Mouse (Mus musculus) left cerebral cortex, postnatal 36 days (tissue): ENCODE results near the gene Btbd2. TPM values are rescaled to one million over a fixed set of nuclear protein-coding genes. Genes with fewer than 3 reads are reported as not detected.
A peak's percentile ranks its signal among the peaks of the same experiment; 100 is the strongest.

Experiments
- microRNA-seq: library from miRNA; unstranded; fragments of <30 nt; microRNA quantifications from one replicate; pipeline ENCODE4 v1.2.0, GENCODE M21; 2022
- total RNA-seq, 2 experiments: library from RNA; stranded (reverse); gene quantifications; 2 replicates each; pipeline ENCODE4 v1.2.3; 2021

Gene Btbd2
- total RNA-seq, 2 experiments from 2014 or later: 93.4 to 100 TPM

Small RNA genes lying within 50 kb of the gene (microRNA-seq; reads per million reads assigned to microRNA genes)
- 5.3 reads per million, percentile 18 among the genes with 10 or more reads in this experiment for gene Mir6912

Other genes with a start within 250 kb of the Btbd2 start
- 10 to 100 TPM; 26.0 to 28.3 TPM for gene Tcf3, start 223.4 kb downstream of the Btbd2 start, total RNA-seq
- gene Onecut3, start 162.2 kb downstream of the Btbd2 start, total RNA-seq: not detected
- gene Atp8b3, start 117.9 kb downstream of the Btbd2 start, total RNA-seq: under 1 TPM; 0.20 to 0.27 TPM
- 10 to 100 TPM; 43.5 to 56.8 TPM for gene Rexo1, start 95.5 kb downstream of the Btbd2 start, total RNA-seq
- gene Klf16, start 79.8 kb downstream of the Btbd2 start, total RNA-seq: 10 to 100 TPM; 51.6 to 54.2 TPM
- 100 to 1,000 TPM; 181 to 238 TPM for gene Abhd17a, start 66.7 kb downstream of the Btbd2 start, total RNA-seq
- gene Scamp4, start 54.2 kb downstream of the Btbd2 start, total RNA-seq: 10 to 100 TPM; 40.1 to 45.1 TPM
- 1 to 10 TPM; 1.7 to 4.0 TPM for gene Adat3, start 54.2 kb downstream of the Btbd2 start, total RNA-seq
- gene Gm49322, start 51.0 kb downstream of the Btbd2 start, total RNA-seq: 1 to 10 TPM; 2.6 to 3.6 TPM
- 100 to 1,000 TPM; 208 to 256 TPM for gene Csnk1g2, start 34.2 kb downstream of the Btbd2 start, total RNA-seq
- gene Mknk2, start 21.0 kb upstream of the Btbd2 start, total RNA-seq: 10 to 100 TPM; 39.9 to 42.0 TPM
- 10 to 100 TPM; 14.0 TPM for gene Mob3a, start 44.9 kb upstream of the Btbd2 start, total RNA-seq
- gene Izumo4, start 45.1 kb upstream of the Btbd2 start, total RNA-seq: 10 to 100 TPM; 36.7 to 47.3 TPM
- gene Ap3d1, start 85.2 kb upstream of the Btbd2 start, total RNA-seq: 100 to 1,000 TPM; 133 to 160 TPM
- 10 to 100 TPM; 37.2 to 65.0 TPM for gene Dot1l, start 98.1 kb upstream of the Btbd2 start, total RNA-seq
- gene Sf3a2, start 141.1 kb upstream of the Btbd2 start, total RNA-seq: 10 to 100 TPM; 44.3 to 53.0 TPM
- 10 to 100 TPM; 53.5 to 63.2 TPM for gene Plekhj1, start 141.6 kb upstream of the Btbd2 start, total RNA-seq
- 1 to 10 TPM; 1.2 to 2.0 TPM for gene Amh, start 148.2 kb upstream of the Btbd2 start, total RNA-seq
- 1 to 10 TPM; 5.5 to 5.6 TPM for gene Jsrp1, start 156.4 kb upstream of the Btbd2 start, total RNA-seq
- gene Oaz1, start 169.6 kb upstream of the Btbd2 start, total RNA-seq: 100 to 1,000 TPM; 507 to 583 TPM
- gene Lingo3, start 187.0 kb upstream of the Btbd2 start, total RNA-seq: 10 to 100 TPM; 38.5 to 46.7 TPM
- gene Lsm7, start 198.1 kb upstream of the Btbd2 start, total RNA-seq: 10 to 100 TPM; 34.2 to 44.0 TPM
- 10 to 100 TPM; 53.2 to 66.1 TPM for gene Sppl2b, start 198.2 kb upstream of the Btbd2 start, total RNA-seq
- under 1 TPM in 1 of 2 experiments, not detected in 1; 0.32 TPM for gene Tmprss9, start 214.8 kb upstream of the Btbd2 start, total RNA-seq
- gene Timm13, start 243.9 kb upstream of the Btbd2 start, total RNA-seq: 100 to 1,000 TPM; 120 to 153 TPM